Mouse (Mus musculus): Measurements from ENCODE around the gene Ergic1. TPM values are rescaled to one million over a fixed set of nuclear protein-coding genes. Genes with fewer than 3 reads are reported as not detected.
A peak's percentile ranks its signal among the peaks of the same experiment; 100 is the strongest.

The Ergic1 gene
- polyA plus RNA-seq, 1 experiment from 2014 or later: 99.9 TPM

DNA sequence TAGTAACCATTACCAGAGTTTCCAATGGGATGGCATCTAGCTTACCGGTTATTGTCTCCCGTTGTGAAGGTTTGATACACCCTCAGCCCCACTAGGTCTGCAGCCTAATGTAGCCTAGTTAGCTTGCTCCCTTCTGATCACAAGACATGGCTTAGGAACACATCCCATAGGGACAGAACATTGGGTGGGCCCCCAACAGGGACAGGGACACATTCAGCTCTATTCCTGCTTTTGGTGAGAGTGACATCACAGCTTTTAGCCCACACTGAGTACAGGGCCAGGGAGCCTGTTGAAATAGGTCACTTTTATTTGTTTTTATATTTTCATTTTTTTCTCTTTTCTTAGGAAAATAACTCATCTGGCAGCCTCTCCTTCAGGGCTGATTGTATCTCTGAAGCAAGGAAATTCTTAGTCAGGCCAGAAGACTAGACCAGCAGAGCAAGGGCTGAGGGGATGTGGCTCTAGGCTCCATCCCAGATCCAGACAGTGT is 64.3 kb downstream of the Ergic1 start:
- H3K4me2 ChIP-seq: no peak overlapping the region
- H3K27me3 ChIP-seq: no peaks in the 10 kb centered on the region
- H3K36me3 ChIP-seq (replicated peaks): peaks cover 78% of the 10 kb centered on the region
- H3K27ac ChIP-seq: no peak overlapping the region
- H3K4me1 ChIP-seq: no peaks in the 10 kb centered on the region
- no peaks in the 10 kb centered on the region for H3K9me3 ChIP-seq
- H3K9ac ChIP-seq: no peak overlapping the region
- ATAC-seq (ENCODE audit: low FRiP score): no peak
- H3K4me3 ChIP-seq (replicated peaks): no peak overlapping the region
- 95% methylated on average over 2 of the region's 2 CpGs for WGBS

DNA sequence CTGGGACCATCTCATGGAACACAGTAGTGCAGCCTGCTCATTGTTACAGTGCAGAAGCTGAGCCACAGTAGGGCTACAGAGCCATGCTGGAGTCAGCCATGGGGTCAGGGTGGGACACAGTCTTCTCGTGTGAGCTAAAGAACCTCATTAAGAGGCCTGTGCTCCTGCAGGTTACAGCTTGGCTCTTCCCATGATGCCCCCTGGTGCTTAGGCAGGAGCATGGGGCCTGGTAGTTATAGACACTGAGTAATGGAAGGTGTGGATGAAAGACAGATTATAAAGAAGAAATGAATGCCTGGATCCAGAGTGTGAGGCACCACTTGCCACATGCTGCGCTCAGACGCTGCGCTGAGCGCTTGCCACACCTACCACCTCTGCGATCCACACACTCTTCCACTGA is 67.2 kb downstream of the Ergic1 start:
- H3K27me3 ChIP-seq: no peaks in the 10 kb centered on the region
- no peaks in the 10 kb centered on the region for H3K9me3 ChIP-seq
- H3K36me3 ChIP-seq (replicated peaks): peaks cover 93% of the 10 kb centered on the region
- H3K4me1 ChIP-seq: no peaks in the 10 kb centered on the region
- no peak overlapping the region for H3K4me2 ChIP-seq
- H3K4me3 ChIP-seq (replicated peaks): no peak overlapping the region
- 90% methylated on average over 6 of the region's 6 CpGs for WGBS
- no peak overlapping the region for H3K27ac ChIP-seq
- no peak for ATAC-seq (ENCODE audit: low FRiP score)
- no peak overlapping the region for H3K9ac ChIP-seq

DNA sequence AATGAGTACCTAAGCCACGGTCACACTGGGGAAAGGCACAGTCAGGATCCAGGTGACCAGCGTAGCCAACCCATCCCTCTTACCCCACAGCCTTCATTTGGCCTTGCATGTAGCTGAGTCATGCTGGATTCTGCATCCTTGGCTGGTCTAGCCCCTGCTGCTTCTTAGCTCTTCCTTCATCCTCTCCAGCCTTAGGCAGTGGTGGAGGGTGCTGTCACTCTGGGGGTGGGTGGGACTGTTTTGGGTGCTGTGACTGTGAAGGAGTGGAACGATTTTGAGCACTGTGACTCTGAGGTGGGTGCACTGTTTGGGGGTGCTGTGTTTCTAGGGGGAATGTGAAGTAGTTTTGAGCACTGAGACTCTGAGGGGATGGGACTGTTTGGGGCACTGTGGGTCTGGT is 67.6 kb downstream of the Ergic1 start:
- Histone ChIP-seq H3K4me1 (no peaks in the 10 kb centered on the region), H3K4me3 (replicated peaks) (no peak overlapping the region), H3K9me3 (no peaks in the 10 kb centered on the region), H3K9ac (no peak overlapping the region), H3K4me2 (no peak overlapping the region), H3K36me3 (replicated peaks) (peaks cover 93% of the 10 kb centered on the region), H3K27ac (no peak overlapping the region), H3K27me3 (no peaks in the 10 kb centered on the region)
- ATAC-seq (ENCODE audit: low FRiP score): no peak
- 92% methylated on average over 3 of the region's 3 CpGs for WGBS

DNA sequence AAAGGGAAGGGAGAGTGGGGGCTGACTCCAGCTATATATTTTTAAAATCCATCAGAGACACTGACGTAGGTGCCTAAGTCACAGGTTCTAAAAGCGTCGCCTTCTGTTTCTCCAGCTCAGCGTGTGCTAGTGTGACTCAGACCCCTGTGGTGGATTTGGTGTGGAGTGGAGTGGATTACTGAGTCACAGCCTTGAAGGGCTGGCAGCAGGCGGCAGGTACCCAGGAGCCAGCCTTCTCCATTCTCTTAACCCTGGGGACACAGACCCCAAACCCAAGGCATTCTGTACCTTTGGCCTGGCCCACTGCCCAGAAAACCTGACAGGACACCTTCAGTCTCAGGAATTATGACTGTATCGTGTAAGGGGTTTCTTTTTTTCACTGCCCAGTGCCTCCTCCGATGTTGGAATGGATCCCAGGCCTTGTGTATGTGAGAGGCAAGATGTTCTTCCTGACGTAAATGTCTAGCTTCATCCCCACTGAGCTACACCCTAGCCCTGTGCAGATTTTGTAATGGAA is 70.6 kb downstream of the Ergic1 start:
- WGBS: 94% methylated on average over 8 of the region's 8 CpGs
- Histone ChIP-seq H3K27ac (no peak overlapping the region), H3K27me3 (no peaks in the 10 kb centered on the region), H3K36me3 (replicated peaks) (peaks cover 97% of the 10 kb centered on the region), H3K4me3 (replicated peaks) (no peak overlapping the region), H3K4me2 (no peak overlapping the region), H3K9ac (no peak overlapping the region), H3K4me1 (no peaks in the 10 kb centered on the region), H3K9me3 (no peaks in the 10 kb centered on the region)
- ATAC-seq (ENCODE audit: low FRiP score): no peak

DNA sequence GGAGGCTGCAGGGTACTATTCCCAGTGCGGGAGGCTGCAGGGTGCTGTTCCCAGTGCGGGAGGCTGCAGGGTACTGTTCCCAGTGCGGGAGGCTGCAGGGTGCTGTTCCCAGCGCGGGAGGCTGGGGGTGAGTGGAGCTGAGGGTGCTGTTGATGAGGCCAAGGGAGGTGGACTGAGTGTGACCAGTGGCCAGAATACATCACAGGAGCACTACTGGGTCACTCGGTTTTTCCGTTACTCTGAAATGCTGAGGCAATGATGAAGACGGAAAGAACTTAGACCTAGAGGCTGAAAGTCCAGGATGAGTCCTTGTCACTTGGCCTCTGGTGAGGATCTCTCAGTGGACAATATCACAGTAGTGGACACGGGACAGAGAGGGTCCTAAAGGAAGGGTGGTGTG is 71.9 kb downstream of the Ergic1 start:
- Histone ChIP-seq H3K4me3 (replicated peaks) (no peak overlapping the region), H3K4me1 (no peaks in the 10 kb centered on the region), H3K4me2 (no peak overlapping the region), H3K36me3 (replicated peaks) (peaks cover 88% of the 10 kb centered on the region), H3K9me3 (no peaks in the 10 kb centered on the region), H3K9ac (no peak overlapping the region), H3K27ac (no peak overlapping the region), H3K27me3 (no peaks in the 10 kb centered on the region)
- no peak for ATAC-seq (ENCODE audit: low FRiP score)
- 94% methylated on average over 9 of the region's 9 CpGs for WGBS

DNA sequence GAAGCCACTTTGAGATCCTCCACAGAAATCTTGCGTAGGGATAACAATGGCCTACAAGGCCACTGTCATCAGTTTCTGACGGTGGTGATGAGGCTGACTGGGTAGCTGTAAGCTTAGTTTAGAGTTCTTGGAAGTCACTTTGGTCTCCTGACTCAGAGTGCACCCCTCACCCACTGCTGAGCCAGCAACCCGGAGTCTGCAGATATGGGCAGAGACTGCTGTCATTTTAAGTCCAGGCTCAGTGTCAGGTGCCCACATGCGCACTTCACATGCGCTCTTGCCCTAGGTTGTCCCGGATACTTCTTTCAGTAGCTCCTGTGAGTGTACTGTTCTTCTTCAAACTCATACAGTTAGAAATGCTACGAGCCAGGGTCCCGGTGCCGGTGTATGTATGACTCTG is 72.6 kb downstream of the Ergic1 start:
- Histone ChIP-seq H3K9ac (no peak overlapping the region), H3K9me3 (no peaks in the 10 kb centered on the region), H3K27me3 (no peaks in the 10 kb centered on the region), H3K4me3 (replicated peaks) (no peak overlapping the region), H3K27ac (no peak overlapping the region), H3K4me1 (no peaks in the 10 kb centered on the region), H3K4me2 (no peak overlapping the region), H3K36me3 (replicated peaks) (peaks cover 85% of the 10 kb centered on the region)
- WGBS: 92% methylated on average over 9 of the region's 9 CpGs
- ATAC-seq (ENCODE audit: low FRiP score): no peak

DNA sequence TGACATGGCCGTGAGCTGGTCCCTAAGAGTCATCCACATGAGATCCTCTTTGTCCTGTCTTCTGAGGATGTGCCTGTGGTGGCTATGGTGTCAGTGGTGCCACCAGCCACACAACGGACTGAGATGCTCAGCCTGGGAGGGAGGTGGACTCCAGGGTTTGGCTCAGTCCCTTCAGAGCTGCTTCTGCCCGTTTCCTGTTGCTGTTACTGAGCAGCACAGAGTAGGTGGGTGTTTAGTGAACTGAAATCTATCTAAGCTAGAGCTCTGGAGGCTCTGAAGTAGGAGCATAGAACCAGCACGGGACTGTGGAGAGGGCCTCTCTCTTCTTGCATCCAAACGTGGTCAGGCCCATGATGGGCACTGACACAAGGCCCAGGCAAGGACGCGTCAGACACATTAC is 73.2 kb downstream of the Ergic1 start:
- H3K4me1 ChIP-seq: no peaks in the 10 kb centered on the region
- no peak for ATAC-seq (ENCODE audit: low FRiP score)

DNA sequence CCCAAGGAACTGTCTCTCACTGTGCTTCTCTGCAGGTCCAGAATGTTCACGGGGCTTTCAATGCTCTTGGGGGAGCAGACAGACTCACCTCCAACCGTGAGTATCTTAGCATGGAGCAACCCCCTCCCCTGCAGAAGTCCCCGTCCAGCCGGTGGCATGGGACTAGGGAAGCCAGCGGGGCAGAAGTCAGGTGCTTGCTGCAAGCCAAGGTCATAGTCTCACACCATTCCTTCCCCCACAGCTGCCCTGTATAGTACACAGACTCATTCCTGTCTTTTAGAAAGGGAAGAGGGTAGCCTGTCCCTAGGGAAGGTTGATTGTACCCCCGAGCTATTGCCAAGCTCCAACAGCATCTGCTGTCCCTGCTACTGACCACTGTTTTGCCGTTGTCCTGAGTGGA is 74.7 kb downstream of the Ergic1 start:
- H3K27me3 ChIP-seq: no peaks in the 10 kb centered on the region
- no peak overlapping the region for H3K4me2 ChIP-seq
- no peaks in the 10 kb centered on the region for H3K4me1 ChIP-seq
- H3K27ac ChIP-seq: no peak overlapping the region
- H3K9me3 ChIP-seq: no peaks in the 10 kb centered on the region
- 89% methylated on average over 7 of the region's 7 CpGs for WGBS
- H3K9ac ChIP-seq: no peak overlapping the region
- H3K36me3 ChIP-seq (replicated peaks): peaks cover 85% of the 10 kb centered on the region
- no peak overlapping the region for H3K4me3 ChIP-seq (replicated peaks)
- no peak for ATAC-seq (ENCODE audit: low FRiP score)

More for the DNA sequence above, 73.2 kb downstream of the Ergic1 start:
- Histone ChIP-seq H3K4me2 (no peak overlapping the region), H3K27me3 (no peaks in the 10 kb centered on the region), H3K36me3 (replicated peaks) (peaks cover 85% of the 10 kb centered on the region), H3K4me3 (replicated peaks) (no peak overlapping the region), H3K9ac (no peak overlapping the region), H3K27ac (no peak overlapping the region), H3K9me3 (no peaks in the 10 kb centered on the region)
- WGBS: 91% methylated on average over 7 of the region's 7 CpGs

DNA sequence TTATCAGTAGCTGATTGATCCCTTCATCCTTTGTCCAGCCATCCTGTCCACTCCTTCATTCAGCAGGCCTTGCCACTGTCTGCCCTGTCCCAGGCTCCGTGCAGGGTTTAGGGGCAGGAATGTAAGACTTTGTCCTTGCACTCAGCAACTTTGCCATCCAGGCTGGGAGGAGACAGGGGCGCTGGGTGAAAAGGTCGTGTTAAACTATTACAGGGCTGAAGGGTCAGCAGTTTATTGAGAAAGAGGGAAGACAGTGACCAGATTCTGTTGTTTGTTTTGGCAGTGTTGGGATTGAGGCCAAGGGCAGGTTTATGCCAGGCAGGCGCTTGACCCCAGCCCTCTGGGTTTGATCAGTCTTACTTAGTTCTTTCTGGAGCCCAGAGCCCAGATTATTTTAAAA is 76.6 kb downstream of the Ergic1 start:
- H3K27me3 ChIP-seq: no peaks in the 10 kb centered on the region
- 83% methylated on average over 4 of the region's 4 CpGs for WGBS
- H3K27ac ChIP-seq: no peak overlapping the region
- H3K4me3 ChIP-seq (replicated peaks): no peak overlapping the region
- no peak overlapping the region for H3K9ac ChIP-seq
- no peaks in the 10 kb centered on the region for H3K9me3 ChIP-seq
- ATAC-seq (ENCODE audit: low FRiP score): no peak
- H3K36me3 ChIP-seq (replicated peaks): peaks cover 85% of the 10 kb centered on the region
- H3K4me1 ChIP-seq: no peaks in the 10 kb centered on the region
- H3K4me2 ChIP-seq: no peak overlapping the region

DNA sequence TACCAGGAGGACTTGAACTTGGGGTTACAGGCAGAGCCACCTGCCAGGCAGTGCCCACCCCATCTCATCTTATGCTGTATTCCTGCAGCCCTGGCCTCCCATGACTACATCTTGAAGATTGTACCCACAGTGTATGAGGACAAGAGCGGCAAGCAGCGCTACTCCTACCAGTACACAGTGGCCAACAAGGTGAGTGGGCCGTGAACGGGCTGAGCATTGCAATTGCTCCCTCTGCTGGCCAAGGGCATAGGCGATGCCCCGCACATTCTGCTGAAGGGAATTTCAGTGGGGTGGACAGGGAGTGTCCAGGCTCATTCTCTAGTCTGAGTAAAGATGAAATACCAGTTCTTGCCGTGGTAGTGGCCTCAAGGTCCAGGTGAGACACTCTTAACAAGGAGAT is 77.4 kb downstream of the Ergic1 start:
- 27% methylated on average over 7 of the region's 7 CpGs for WGBS
- H3K4me3 ChIP-seq (replicated peaks): no peak overlapping the region
- no peaks in the 10 kb centered on the region for H3K9me3 ChIP-seq
- peaks cover 88% of the 10 kb centered on the region for H3K36me3 ChIP-seq (replicated peaks)
- H3K9ac ChIP-seq: no peak overlapping the region
- peak; percentile 55; the same call in 1 of the 2 replicates for ATAC-seq (ENCODE audit: low FRiP score)
- no peak overlapping the region for H3K27ac ChIP-seq
- no peaks in the 10 kb centered on the region for H3K4me1 ChIP-seq
- H3K4me2 ChIP-seq: no peak overlapping the region
- no peaks in the 10 kb centered on the region for H3K27me3 ChIP-seq

DNA sequence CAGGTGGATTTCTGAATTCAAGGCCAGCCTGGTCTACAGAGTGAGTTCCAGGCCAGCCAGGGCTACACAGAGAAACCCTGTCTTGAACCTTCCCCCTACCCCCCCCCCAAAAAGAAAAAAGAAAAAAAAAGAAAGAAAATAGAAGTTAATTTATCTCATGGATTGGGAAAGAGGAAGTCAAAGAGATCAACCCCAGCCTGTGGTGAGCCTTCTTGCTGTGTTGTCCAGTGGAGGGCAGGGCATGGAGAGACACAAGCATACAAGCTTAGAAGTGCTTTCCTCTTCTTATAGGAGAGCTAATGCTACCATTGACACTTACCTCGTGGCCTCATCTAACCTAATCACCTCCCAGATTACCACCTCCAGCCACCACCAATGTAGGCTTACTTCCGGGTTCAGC is 78.5 kb downstream of the Ergic1 start:
- H3K4me1 ChIP-seq: peaks cover 9% of the 10 kb centered on the region
- no peaks in the 10 kb centered on the region for H3K27me3 ChIP-seq
- no peaks in the 10 kb centered on the region for H3K9me3 ChIP-seq
- H3K4me3 ChIP-seq (replicated peaks): no peak overlapping the region
- peaks cover 88% of the 10 kb centered on the region for H3K36me3 ChIP-seq (replicated peaks)
- H3K27ac ChIP-seq: no peak overlapping the region
- no peak overlapping the region for H3K9ac ChIP-seq
- H3K4me2 ChIP-seq: no peak overlapping the region
- WGBS: 80% methylated on average over 2 of the region's 2 CpGs
- ATAC-seq (ENCODE audit: low FRiP score): no peak

DNA sequence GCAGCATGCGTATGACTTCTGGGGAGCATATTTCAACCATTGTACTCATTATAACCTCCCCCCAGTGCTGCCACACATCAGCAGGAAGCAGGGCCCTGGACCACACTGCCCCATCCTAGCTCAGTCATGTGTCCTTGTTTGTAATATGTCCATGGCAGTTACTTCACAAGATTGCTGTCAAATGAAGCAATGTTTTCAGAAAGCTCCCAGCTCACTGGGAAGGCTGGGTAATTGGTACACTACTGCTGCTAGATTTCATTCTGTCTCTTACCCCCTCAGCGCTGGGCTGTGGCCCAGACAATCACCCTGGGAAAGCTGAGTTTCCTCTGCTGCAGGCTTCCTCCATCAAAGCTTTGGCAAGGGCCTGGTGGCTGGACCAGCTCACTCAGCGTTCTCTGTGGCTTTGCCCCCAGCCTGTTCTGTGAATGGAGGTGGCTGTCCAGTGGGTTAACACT is 79.0 kb downstream of the Ergic1 start:
- Histone ChIP-seq H3K9ac (no peak overlapping the region), H3K27ac (no peak overlapping the region), H3K4me2 (no peak overlapping the region), H3K27me3 (no peaks in the 10 kb centered on the region), H3K9me3 (no peaks in the 10 kb centered on the region), H3K36me3 (replicated peaks) (peaks cover 88% of the 10 kb centered on the region), H3K4me1 (peaks cover 14% of the 10 kb centered on the region), H3K4me3 (replicated peaks) (no peak overlapping the region)
- 93% methylated on average over 3 of the region's 3 CpGs for WGBS
- ATAC-seq (ENCODE audit: low FRiP score): no peak

DNA sequence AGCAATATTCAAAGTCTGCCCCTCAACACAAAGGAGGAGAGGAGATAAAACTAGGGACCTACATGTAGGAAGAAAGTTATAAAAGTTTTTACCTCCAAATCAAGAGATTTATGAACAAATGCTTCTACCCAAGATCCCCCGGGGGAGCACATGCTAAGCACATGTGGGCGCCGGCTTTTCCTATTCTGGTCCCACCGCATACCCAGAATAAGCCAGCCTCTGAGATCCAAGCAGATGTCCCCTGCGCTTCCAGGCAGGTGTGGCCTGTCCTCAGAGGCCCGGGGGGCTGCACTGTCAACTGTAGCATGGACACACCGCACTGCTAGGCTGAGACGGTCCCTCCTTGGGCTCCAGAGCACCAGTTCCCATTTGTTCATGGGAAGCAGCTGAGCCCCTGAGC is 82.2 kb downstream of the Ergic1 start:
- Histone ChIP-seq H3K9me3 (no peaks in the 10 kb centered on the region), H3K9ac (no peak overlapping the region), H3K27ac (no peak overlapping the region), H3K4me2 (no peak overlapping the region), H3K4me1 (peaks cover 16% of the 10 kb centered on the region), H3K27me3 (no peaks in the 10 kb centered on the region), H3K4me3 (replicated peaks) (no peak overlapping the region), H3K36me3 (replicated peaks) (peaks cover 98% of the 10 kb centered on the region)
- 98% methylated on average over 8 of the region's 8 CpGs for WGBS
- no peak for ATAC-seq (ENCODE audit: low FRiP score)

Measured in forebrain, embryonic 12.5 days (tissue).